Mouse (Mus musculus): ENCODE data around the gene Hps4. TPM values are rescaled to one million over a fixed set of nuclear protein-coding genes. Genes with fewer than 3 reads are reported as not detected.

Gene Hps4
- 10 to 100 TPM; 13.3 to 31.5 TPM for polyA plus RNA-seq (2012; fragmentation: generic; extraction: Trizol)

DNA sequence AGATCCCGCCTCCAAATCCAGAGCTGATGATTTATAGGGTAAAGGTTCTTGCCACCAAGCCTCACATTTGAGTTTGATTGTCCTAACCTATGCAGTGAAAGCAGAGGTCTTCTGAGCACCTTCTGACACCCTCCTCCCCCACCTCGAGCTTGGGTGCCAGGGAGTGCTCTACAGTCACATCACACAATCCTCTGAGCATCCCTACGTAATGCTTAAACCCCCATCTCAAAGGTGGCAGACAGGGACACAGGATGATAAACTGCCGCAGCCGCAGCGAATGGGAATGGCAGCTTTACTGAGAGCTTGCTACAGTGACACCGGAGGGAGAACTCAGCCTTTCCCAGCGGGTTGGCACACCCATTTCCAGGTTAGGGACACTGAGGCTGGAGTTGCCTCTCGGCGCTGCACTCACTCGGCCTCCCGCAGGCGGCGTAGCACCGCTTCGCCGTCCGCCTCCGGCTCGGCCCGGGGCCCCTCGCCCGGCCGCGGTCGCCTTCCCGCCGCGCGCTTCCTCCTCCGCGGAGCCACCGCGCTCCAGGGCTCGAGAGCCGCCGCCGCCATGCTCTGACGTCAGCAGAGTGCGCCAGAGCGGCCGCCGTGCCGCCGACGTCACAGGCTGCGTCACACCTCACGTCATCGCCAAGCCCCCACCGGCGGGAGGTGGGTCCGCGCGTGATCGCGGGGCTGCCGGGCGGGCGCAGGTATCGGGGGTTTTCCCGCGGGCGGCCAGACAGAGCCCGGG is at the start of gene Hps4, which contains the start of gene Srrd:
TSS of gene Hps4 (plus strand) at position 621 of the 742 bp plus-strand sequence.
TSS of gene Srrd (minus strand) at position 578 of the 742 bp plus-strand sequence.

DNA sequence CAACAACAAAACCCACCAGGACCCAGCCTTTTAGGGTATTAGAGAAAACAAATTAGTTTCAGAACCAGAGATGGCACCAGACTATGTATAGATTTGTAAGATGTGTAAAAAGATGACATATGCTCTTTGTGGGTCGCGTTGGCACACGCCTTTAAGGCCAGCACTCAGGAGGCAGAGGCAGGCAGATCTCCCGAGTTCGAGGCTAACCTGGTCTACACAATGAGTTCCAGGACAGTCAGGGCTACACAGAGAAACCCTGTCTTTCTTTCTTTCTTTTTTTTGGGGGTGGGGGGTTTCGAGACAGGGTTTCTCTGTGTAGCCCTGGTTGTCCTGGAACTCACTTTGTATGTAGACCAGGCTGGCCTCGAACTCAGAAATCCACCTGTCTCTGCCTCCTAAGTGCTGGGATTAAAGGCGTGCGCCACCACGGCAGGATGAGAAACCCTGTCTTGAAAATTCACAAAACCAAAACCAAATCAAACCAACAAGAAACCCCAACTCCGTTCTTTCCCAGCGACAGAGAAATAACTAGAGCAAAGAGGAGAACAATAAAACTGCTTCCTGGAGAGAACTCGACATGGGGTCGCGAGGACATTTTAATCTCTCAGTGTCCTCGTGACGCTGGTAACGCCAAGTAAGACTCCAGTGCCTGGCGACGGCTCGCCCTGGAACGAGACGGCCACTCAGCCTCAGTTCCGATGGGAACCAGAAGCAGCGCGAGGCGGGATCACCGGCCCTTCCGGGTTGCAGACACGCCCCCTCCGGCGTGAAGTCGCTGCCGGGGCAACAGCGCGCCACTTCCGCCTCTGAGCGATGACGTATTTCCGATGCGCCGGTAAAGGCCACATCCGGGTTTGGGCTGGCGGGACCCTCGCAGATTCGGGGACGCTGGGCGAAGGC is 17.1 kb upstream of the Hps4 start, which contains the start of gene Tfip11:
TSS of gene Tfip11 (plus strand) at position 813 of the 900 bp plus-strand sequence.

DNA sequence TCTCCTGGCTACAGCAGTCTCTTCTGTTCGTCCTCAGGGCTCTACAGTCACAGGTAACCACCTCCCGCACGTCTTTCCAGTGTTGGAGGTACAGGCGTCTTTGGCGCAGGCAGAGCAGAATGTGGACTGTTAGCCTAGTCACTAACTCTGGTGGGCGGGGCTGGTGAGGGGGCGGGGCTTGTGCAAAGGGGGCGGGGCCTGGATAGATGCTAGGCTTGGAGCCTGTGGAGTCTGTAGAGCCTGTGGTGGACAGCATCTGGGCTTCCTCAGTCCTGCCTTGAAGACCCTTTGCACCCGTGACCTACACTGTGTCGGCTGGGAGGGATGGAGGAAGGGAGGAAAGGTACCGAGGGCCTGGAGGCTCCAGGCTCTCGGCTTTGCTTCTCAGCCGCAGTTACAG is 13.0 kb downstream of the Hps4 start, which contains the start of gene Gm6583:
TSS of gene Gm6583 (minus strand) at position 124 of the 400 bp plus-strand sequence.

DNA sequence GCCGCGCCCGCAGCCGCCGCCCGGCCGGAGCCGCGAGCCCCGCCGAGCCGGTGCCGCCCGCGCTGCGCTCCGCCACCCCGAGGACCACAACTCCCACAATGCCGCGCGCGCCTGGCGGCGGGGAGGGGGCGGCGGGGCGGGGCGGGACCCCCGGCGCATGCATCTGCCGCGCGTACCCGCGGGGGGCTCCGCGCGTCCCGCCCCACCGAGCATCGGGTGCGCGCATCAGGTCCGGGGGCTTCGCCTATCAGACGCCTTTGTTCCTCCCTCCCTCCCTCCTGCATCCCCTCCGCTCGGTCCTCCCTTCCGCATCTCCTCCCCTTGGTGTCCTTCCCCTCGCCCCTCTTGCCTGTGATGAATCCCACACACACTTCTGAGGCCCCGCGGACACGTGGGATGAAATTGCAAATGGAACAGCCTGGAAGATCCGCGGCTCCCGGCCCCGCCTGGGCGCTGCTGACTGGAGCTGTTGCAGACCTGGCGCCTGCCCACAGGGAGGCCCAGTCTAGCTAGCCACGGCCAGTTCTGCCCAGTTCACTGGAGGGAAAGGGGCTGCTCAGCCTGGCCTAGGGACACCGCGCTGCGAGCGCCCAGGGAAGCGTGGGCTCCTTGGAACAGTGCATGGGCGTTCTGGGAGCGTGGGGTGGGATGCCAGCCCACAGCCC is 52.0 kb downstream of the Hps4 start, which contains the start of gene Asphd2:
TSS of gene Asphd2 (minus strand) at position 88 of the 665 bp plus-strand sequence.

Other genes with a start within 250 kb of the Hps4 start
- gene Cryba4, start 90.6 kb upstream of the Hps4 start, polyA plus RNA-seq (2012; fragmentation: generic; extraction: Trizol): 1 to 10 TPM in 1 of 2 experiments, under 1 TPM in 1; 0.28 to 4.8 TPM
- gene Crybb1, start 87.3 kb upstream of the Hps4 start, polyA plus RNA-seq (2012; fragmentation: generic; extraction: Trizol): under 1 TPM; 0.27 to 0.52 TPM
- gene Tpst2, start 66.4 kb upstream of the Hps4 start, polyA plus RNA-seq (2012; fragmentation: generic; extraction: Trizol): 10 to 100 TPM; 36.6 to 42.5 TPM
- gene Tfip11, start 16.7 kb upstream of the Hps4 start, polyA plus RNA-seq (2012; fragmentation: generic; extraction: Trizol): 10 to 100 TPM; 21.7 to 39.0 TPM
- gene Srrd, start within 50 bp of the Hps4 start, polyA plus RNA-seq (2012; fragmentation: generic; extraction: Trizol): 10 to 100 TPM; 24.0 to 26.2 TPM
- gene Gm6583, start 12.9 kb downstream of the Hps4 start, polyA plus RNA-seq (2012; fragmentation: generic; extraction: Trizol): under 1 TPM in 1 of 2 experiments, not detected in 1; 0.08 TPM
- gene Asphd2, start 51.8 kb downstream of the Hps4 start, polyA plus RNA-seq (2012; fragmentation: generic; extraction: Trizol): 1 to 10 TPM; 1.2 to 1.6 TPM
- not detected for gene Gm6588, start 106.3 kb downstream of the Hps4 start, polyA plus RNA-seq (2012; fragmentation: generic; extraction: Trizol)
- gene Sez6l, start 234.1 kb downstream of the Hps4 start, polyA plus RNA-seq (2012; fragmentation: generic; extraction: Trizol): not detected